Mouse (Mus musculus) MEL (cell line): ENCODE data around the gene Klri2. TPM values are rescaled to one million over a fixed set of nuclear protein-coding genes. Genes with fewer than 3 reads are reported as not detected.
"Not testable (repeated sequence)": the region's sequence is repeated elsewhere in the genome, so short reads cannot be mapped to it uniquely, and the experiment has no call there.

Source experiments
- DNase-seq: peaks from one replicate; pipeline ENCODE4 v3.0.0; 2011; ENCODE audit warnings: low read depth, low spot score
- H3K27ac ChIP-seq: 2 replicates; pipeline ENCODE4 v1.5.1; 2012; ENCODE audit warnings: low read depth, mild to moderate bottlenecking, control low read depth, low read length, moderate library complexity; ENCODE audit not compliant: control insufficient read depth
- H3K27me3 ChIP-seq, 2 experiments: fragments of 150-350 bp in 1 of 2; sonication (generic) in 1 of 2; 2 replicates each; pipeline ENCODE4 v1.6.1; 2012; ENCODE audit warnings: low read length in 2 of 2, mild to moderate bottlenecking in 2 of 2, improper control_type of control experiment in 1 of 2, moderate library complexity in 1 of 2; ENCODE audit not compliant: insufficient read depth in 2 of 2, control insufficient read depth in 1 of 2
- H3K36me3 ChIP-seq, 2 experiments: 2 replicates each; pipeline ENCODE4 v1.6.1; 2012 to 2014; ENCODE audit warnings: low read length in 2 of 2, improper control_type of control experiment in 1 of 2, inconsistent platforms in 1 of 2, mild to moderate bottlenecking in 1 of 2; ENCODE audit not compliant: insufficient read depth in 2 of 2, control insufficient read depth in 1 of 2
- H3K4me1 ChIP-seq, 2 experiments: fragments of 150-350 bp in 1 of 2; sonication (generic) in 1 of 2; 2 replicates each; pipeline ENCODE4 v1.6.1; 2012; ENCODE audit warnings: low read length in 2 of 2, improper control_type of control experiment in 1 of 2, mild to moderate bottlenecking in 1 of 2; ENCODE audit not compliant: insufficient read depth in 2 of 2, control insufficient read depth in 1 of 2
- H3K4me3 ChIP-seq, 2 experiments: fragments of 150-350 bp in 1 of 2; sonication (generic) in 1 of 2; 2 replicates each; pipeline ENCODE4 v1.5.1; 2012; ENCODE audit warnings: low read depth in 2 of 2, low read length in 2 of 2, mild to moderate bottlenecking in 2 of 2, moderate library complexity in 2 of 2, control low read depth in 1 of 2, improper control_type of control experiment in 1 of 2; ENCODE audit not compliant: control insufficient read depth in 1 of 2, insufficient read depth in 1 of 2
- H3K79me2 ChIP-seq: 2 replicates; pipeline ENCODE4 v1.6.1; 2012; ENCODE audit warnings: mild to moderate bottlenecking, low read length, moderate library complexity; ENCODE audit not compliant: control insufficient read depth, poor library complexity, insufficient read depth
- H3K9ac ChIP-seq: 2 replicates; pipeline ENCODE4 v1.6.1; 2012; ENCODE audit warnings: low read depth, mild to moderate bottlenecking, control low read depth, low read length, moderate library complexity; ENCODE audit not compliant: control insufficient read depth, poor library complexity, severe bottlenecking
- H3K9me3 ChIP-seq: fragments of 150-350 bp; sonication (generic); replicated peaks from 2 replicates; pipeline ENCODE4 v1.6.1; 2012; ENCODE audit warnings: mild to moderate bottlenecking, low read length, improper control_type of control experiment, moderate library complexity; ENCODE audit not compliant: insufficient read depth
- CTCF ChIP-seq, 3 experiments: IDR thresholded peaks in 2 of 3; conservative IDR thresholded peaks in 1 of 3; 2 replicates each; pipeline ENCODE4 v1.5.1; 2011 to 2012; ENCODE audit warnings: low read length in 3 of 3, low read depth in 2 of 3, mild to moderate bottlenecking in 2 of 3, improper control_type of control experiment in 1 of 3, inconsistent platforms in 1 of 3, mixed read lengths in 1 of 3, moderate library complexity in 1 of 3; ENCODE audit not compliant: control insufficient read depth in 1 of 3, insufficient read depth in 1 of 3, poor library complexity in 1 of 3, severe bottlenecking in 1 of 3
- E2F4 ChIP-seq: IDR thresholded peaks from 2 replicates; pipeline ENCODE4 v1.6.1; 2011; ENCODE audit warnings: low read depth, low read length, improper control_type of control experiment, borderline replicate concordance
- EP300 ChIP-seq, 2 experiments: IDR thresholded peaks; 2 replicates each; pipeline ENCODE4 v1.6.1; 2011; ENCODE audit warnings: improper control_type of control experiment in 2 of 2, low read length in 2 of 2, low read depth in 1 of 2, mild to moderate bottlenecking in 1 of 2
- GABPA ChIP-seq: IDR thresholded peaks from 2 replicates; pipeline ENCODE4 v1.6.1; 2012; ENCODE audit warnings: low read depth, mild to moderate bottlenecking, inconsistent platforms, low read length, improper control_type of control experiment, moderate library complexity
- GATA1 ChIP-seq: IDR thresholded peaks from 2 replicates; pipeline ENCODE4 v1.6.1; 2011; ENCODE audit warnings: low read depth, low read length, improper control_type of control experiment
- MAX ChIP-seq: IDR thresholded peaks from 2 replicates; pipeline ENCODE4 v1.6.1; 2011; ENCODE audit warnings: low read length, improper control_type of control experiment
- MYC ChIP-seq: IDR thresholded peaks from 2 replicates; pipeline ENCODE4 v1.6.1; 2011; ENCODE audit warnings: low read depth, mild to moderate bottlenecking, low read length, improper control_type of control experiment, moderate library complexity
- POLR2A ChIP-seq, 2 experiments: IDR thresholded peaks; 2 replicates each; pipeline ENCODE4 v1.6.1; 2011 to 2012; ENCODE audit warnings: low read length in 2 of 2, mild to moderate bottlenecking in 2 of 2, control low read depth in 1 of 2, improper control_type of control experiment in 1 of 2, low read depth in 1 of 2, moderate library complexity in 1 of 2; ENCODE audit not compliant: control insufficient read depth in 1 of 2, insufficient read depth in 1 of 2, poor library complexity in 1 of 2
- POLR2AphosphoS2 ChIP-seq: IDR thresholded peaks from 2 replicates; pipeline ENCODE4 v1.6.1; 2011; ENCODE audit warnings: low read length, improper control_type of control experiment
- POLR2AphosphoS5 ChIP-seq: IDR thresholded peaks from 2 replicates; pipeline ENCODE4 v1.6.1; 2012; ENCODE audit warnings: low read depth, borderline replicate concordance, mild to moderate bottlenecking, inconsistent platforms, low read length, moderate library complexity, mixed read lengths
- RAD21 ChIP-seq: IDR thresholded peaks from 2 replicates; pipeline ENCODE4 v1.6.1; 2011; ENCODE audit warnings: mild to moderate bottlenecking, low read depth, low read length, improper control_type of control experiment
- SMC3 ChIP-seq: IDR thresholded peaks from 2 replicates; pipeline ENCODE4 v1.6.1; 2011; ENCODE audit warnings: low read depth, low read length, improper control_type of control experiment
- ZC3H11A ChIP-seq: IDR thresholded peaks from 2 replicates; pipeline ENCODE4 v1.6.1; 2012; ENCODE audit warnings: low read depth, mild to moderate bottlenecking, inconsistent platforms, low read length, improper control_type of control experiment
- polyA plus RNA-seq, 2 experiments: library from polyadenylated mRNA; stranded (reverse) in 1 of 2; unstranded in 1 of 2; fragments of >175 nt in 1 of 2; fragments of >200 nt in 1 of 2; gene quantifications; 2 replicates each; pipeline versions ENCODE4 v1.2.1 to v1.2.4; 2012; ENCODE audit warnings: low replicate concordance in 2 of 2, low read depth in 1 of 2; ENCODE audit not compliant: insufficient read length in 2 of 2, insufficient read depth in 1 of 2, missing spikeins in 1 of 2
- total RNA-seq: library from RNA; depleted of rRNA; stranded (reverse); fragments of 300-350 nt; gene quantifications from 2 replicates; pipeline ENCODE4 v1.2.3, GENCODE M21; 2012; rRNA removed

The Klri2 gene
- total RNA-seq = not detected in 2 replicates
- not detected for polyA plus RNA-seq

DNA sequence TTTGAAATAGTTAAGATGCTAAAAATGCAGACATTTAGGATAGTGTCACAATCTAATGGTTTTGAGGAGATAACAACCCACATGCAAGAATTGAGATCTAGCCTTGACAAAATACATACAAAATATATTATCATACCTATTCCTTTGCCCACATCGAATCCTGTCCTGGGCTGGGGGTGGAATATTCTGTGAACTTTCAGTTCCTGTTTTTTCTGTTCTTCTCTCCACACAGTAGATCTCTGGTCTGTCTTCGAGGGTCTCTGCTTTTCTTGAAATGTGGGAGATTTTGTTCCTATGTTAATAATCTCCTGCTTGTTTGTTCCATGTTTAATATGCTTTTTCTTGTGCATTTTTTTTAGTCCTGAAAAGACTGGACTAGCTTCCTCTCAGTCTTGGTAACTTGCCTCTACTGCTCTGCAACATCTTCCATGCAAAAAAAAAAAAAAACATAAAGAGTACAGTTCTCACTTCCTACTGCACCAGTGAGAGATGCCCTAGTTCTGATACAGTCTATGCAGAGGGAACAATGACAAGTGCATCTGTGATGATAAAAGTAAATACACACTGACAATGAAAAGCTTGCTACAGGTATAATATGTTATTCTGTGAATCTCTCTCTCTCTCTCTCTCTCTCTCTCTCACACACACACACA lies at the start of gene Klri2:
Gene Klri2, minus strand, starts transcription at position 416 of the 653 bp plus-strand sequence.
- no peak for DNase-seq
- Histone ChIP-seq H3K27me3 (no peaks in the 10 kb centered on the region), H3K4me3 (no peak within 1 kb of the TSS)

DNA sequence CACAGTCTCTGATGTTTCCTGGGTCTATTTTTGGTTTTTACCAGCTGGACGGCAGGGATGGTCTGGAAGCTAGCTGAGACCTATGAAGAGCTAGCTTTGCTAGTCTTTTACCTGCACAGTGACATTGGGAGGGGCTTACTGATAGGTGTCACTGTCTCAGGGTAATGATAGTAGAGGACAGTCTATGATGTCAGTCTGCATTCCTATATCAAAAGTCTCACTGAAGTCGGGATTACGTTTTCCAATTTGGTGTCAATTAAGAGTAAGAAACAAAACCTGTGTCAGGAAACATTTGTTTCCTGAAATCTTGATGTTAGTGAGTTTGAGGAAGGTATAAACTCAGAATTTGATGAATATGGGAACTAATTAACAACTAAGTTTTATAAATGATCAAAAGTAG lies 43.9 kb upstream of the Klri2 start, which contains the start of gene Gm156:
Gene Gm156, minus strand, starts transcription at position 101 of the 400 bp plus-strand sequence.
- H3K27ac ChIP-seq, DNase-seq, H3K4me3 ChIP-seq, H3K36me3 ChIP-seq, H3K9ac ChIP-seq, H3K9me3 ChIP-seq, H3K27me3 ChIP-seq, H3K4me1 ChIP-seq, H3K79me2 ChIP-seq: not testable (repeated sequence)

More for the DNA sequence above, at the start of gene Klri2:
- H3K9ac ChIP-seq = no peak within 1 kb of the TSS
- H3K79me2 ChIP-seq = no peaks in the 10 kb centered on the region
- TF ChIP-seq POLR2AphosphoS5 (no peak), SMC3 (no peak), CTCF (IDR thresholded peaks at IDR 0.05 in 2 of 3, conservative IDR thresholded peaks at IDR 0.05 in 1 of 3; ENCODE audit: control insufficient read depth in 1 of 3, insufficient read depth in 1 of 3, low read depth in 2 of 3, low read length in 3 of 3, poor library complexity in 1 of 3, severe bottlenecking in 1 of 3) (no peak), POLR2AphosphoS2 (no peak), MYC (no peak), EP300 (IDR thresholded peaks at IDR 0.05; ENCODE audit: low read depth in 1 of 2, low read length in 2 of 2) (no peak), E2F4 (no peak), ZC3H11A (no peak)
- H3K36me3 ChIP-seq = no peaks in the 10 kb centered on the region
- no peak within 1 kb of the TSS for H3K27ac ChIP-seq
- no peaks in the 10 kb centered on the region for H3K4me1 ChIP-seq
- H3K9me3 ChIP-seq = no peaks in the 10 kb centered on the region

DNA sequence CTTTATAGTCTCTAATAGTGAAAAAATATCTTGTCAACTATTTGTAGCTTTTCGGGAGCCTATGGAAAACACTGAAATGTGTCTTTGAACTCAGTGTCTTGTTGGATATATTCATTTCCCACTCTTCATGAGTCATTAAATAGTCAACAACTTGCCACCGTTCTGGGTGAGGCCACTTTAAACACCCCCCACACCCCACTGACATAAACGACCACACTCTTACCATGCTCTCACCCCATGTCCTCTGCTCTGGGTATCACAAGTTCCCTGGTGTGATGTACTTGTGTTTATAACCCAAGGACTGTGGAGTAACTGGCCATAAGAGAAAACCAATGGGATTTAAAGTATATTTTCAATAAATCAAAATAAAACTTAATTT lies 7.4 kb upstream of the Klri2 start:
- H3K4me1 ChIP-seq = no peaks in the 10 kb centered on the region
- H3K4me3 ChIP-seq = no peak overlapping the region
- H3K27me3 ChIP-seq = no peaks in the 10 kb centered on the region
- TF ChIP-seq MAX (no peak), GABPA (no peak), GATA1 (no peak), RAD21 (no peak), POLR2A (IDR thresholded peaks at IDR 0.05; ENCODE audit: control insufficient read depth in 1 of 2, insufficient read depth in 1 of 2, low read depth in 1 of 2, low read length in 2 of 2, poor library complexity in 1 of 2) (no peak)
- no peak overlapping the region for H3K9ac ChIP-seq
- no peak for DNase-seq
- no peaks in the 10 kb centered on the region for H3K9me3 ChIP-seq
- H3K36me3 ChIP-seq = no peaks in the 10 kb centered on the region
- no peak overlapping the region for H3K27ac ChIP-seq
- H3K79me2 ChIP-seq = no peaks in the 10 kb centered on the region
